Mouse (Mus musculus) hindbrain, embryonic 11.5 days (tissue): ENCODE measurements around the gene Pde10a. TPM values are rescaled to one million over a fixed set of nuclear protein-coding genes. Genes with fewer than 3 reads are reported as not detected.

Experiments
- ATAC-seq: fragments of 200-750 bp; cut with Nextera tagmentation; 2 replicates; pipeline ENCODE4 v1.8.0; 2017; ENCODE audit warnings: mild to moderate bottlenecking, moderate TSS enrichment, moderate library complexity; ENCODE audit not compliant: low FRiP score
- DNase-seq: peaks from one replicate; pipeline ENCODE4 v3.0.0-alpha.2; 2015; ENCODE audit warnings: low spot score
- H3K27ac ChIP-seq: fragments of 300-500 bp; sonication (generic); 2 replicates; pipeline ENCODE4 v1.5.1; 2014; ENCODE audit warnings: mild to moderate bottlenecking, low read depth, low read length
- H3K27me3 ChIP-seq: fragments of 300-500 bp; sonication (generic); 2 replicates; pipeline ENCODE4 v1.6.1; 2014; ENCODE audit warnings: mild to moderate bottlenecking, low read length, moderate library complexity, mixed read lengths; ENCODE audit not compliant: control insufficient read depth, insufficient read depth
- H3K36me3 ChIP-seq: fragments of 300-500 bp; sonication (generic); 2 replicates; pipeline ENCODE4 v1.6.1; 2014; ENCODE audit warnings: mild to moderate bottlenecking, low read length, moderate library complexity, mixed read lengths; ENCODE audit not compliant: control insufficient read depth, insufficient read depth
- H3K4me1 ChIP-seq: fragments of 300-500 bp; sonication (generic); replicated peaks from 2 replicates; pipeline ENCODE4 v1.6.1; 2014; ENCODE audit warnings: low read length, mixed read lengths; ENCODE audit not compliant: control insufficient read depth, insufficient read depth
- H3K4me2 ChIP-seq: fragments of 300-500 bp; sonication (generic); replicated peaks from 2 replicates; pipeline ENCODE4 v1.6.1; 2014; ENCODE audit warnings: mild to moderate bottlenecking, low read depth, low read length
- H3K4me3 ChIP-seq: fragments of 300-500 bp; sonication (generic); 2 replicates; pipeline ENCODE4 v1.5.1; 2014; ENCODE audit warnings: low read depth, low read length
- H3K9ac ChIP-seq: fragments of 300-500 bp; sonication (generic); 2 replicates; pipeline ENCODE4 v1.6.1; 2014; ENCODE audit warnings: low read depth, low read length
- H3K9me3 ChIP-seq: fragments of 300-500 bp; sonication (generic); 2 replicates; pipeline ENCODE4 v1.6.1; 2016; ENCODE audit warnings: low read length; ENCODE audit not compliant: control insufficient read depth
- WGBS: fragments of 180-500 bp; shearing (Covaris S2); extraction: QIAGEN DNeasy Blood & Tissue Kit; methylation state at CpG from one replicate; pipeline ENCODE4 v1.1.7; 2014; 5-methylcytosine and 5-hydroxymethylcytosine counted together
- polyA plus RNA-seq: library from polyadenylated mRNA; unstranded; fragments of >200 nt; fragmentation: Nextera tagmentation; extraction: Ambion mirVana; gene quantifications from 2 replicates; pipeline ENCODE4 v1.2.1, GENCODE M21; 2014

The Pde10a gene
- polyA plus RNA-seq, 1 experiment from 2014 or later = 7.6 TPM

- Histone ChIP-seq H3K4me2 (no peak overlapping the region), H3K9me3 (no peaks in the 10 kb centered on the region)
Measured at GRCm38 (mm10) chr17:8621105-8621504, 95.9 kb downstream of the Pde10a start.

DNA sequence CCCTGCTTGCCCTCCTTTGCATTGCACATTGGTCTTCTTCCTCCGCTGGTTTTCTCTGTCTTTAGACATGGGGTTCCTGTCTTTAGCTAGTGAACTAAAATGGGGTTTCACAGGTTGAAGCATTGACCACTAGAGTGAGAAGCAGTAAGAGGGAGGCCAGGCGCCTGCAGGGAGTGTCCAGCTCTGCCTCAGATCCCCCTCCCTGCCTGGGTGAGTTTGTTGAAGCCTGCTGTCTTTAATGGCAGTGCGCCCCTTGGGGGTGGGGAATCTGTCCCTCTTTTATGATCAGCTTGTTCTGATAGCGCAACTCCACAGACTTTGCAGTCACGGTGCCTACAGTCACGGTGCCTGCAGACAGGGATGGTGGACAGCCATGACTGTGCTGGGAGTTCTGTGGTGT lies 96.7 kb downstream of the Pde10a start:
- WGBS = 65% methylated on average over 6 of the region's 6 CpGs
- Histone ChIP-seq H3K27ac (no peak overlapping the region), H3K4me1 (no peaks in the 10 kb centered on the region), H3K27me3 (no peaks in the 10 kb centered on the region), H3K36me3 (no peaks in the 10 kb centered on the region), H3K9ac (no peak overlapping the region), H3K4me2 (no peak overlapping the region), H3K4me3 (no peak overlapping the region), H3K9me3 (no peaks in the 10 kb centered on the region)
- ATAC-seq (no peak), DNase-seq (no peak)

More at GRCm38 (mm10) chr17:8621105-8621504, 95.9 kb downstream of the Pde10a start:
- Histone ChIP-seq H3K27me3 (no peaks in the 10 kb centered on the region), H3K9ac (no peak overlapping the region), H3K36me3 (no peaks in the 10 kb centered on the region), H3K4me1 (no peaks in the 10 kb centered on the region), H3K27ac (no peak overlapping the region), H3K4me3 (no peak overlapping the region)
- WGBS = 86% methylated on average over 2 of the region's 2 CpGs
- no peak for ATAC-seq
- no peak for DNase-seq

GRCm38 (mm10) chr17:8626421-8626820 lies 101.2 kb downstream of the Pde10a start:
- no peak for DNase-seq
- no peak overlapping the region for H3K9ac ChIP-seq
- no peaks in the 10 kb centered on the region for H3K9me3 ChIP-seq
- no peaks in the 10 kb centered on the region for H3K27me3 ChIP-seq
- H3K4me3 ChIP-seq = no peak overlapping the region
- 68% methylated on average over 8 of the region's 8 CpGs for WGBS
- no peaks in the 10 kb centered on the region for H3K4me1 ChIP-seq
- no peak overlapping the region for H3K27ac ChIP-seq
- H3K36me3 ChIP-seq = no peaks in the 10 kb centered on the region
- H3K4me2 ChIP-seq = no peak overlapping the region
- no peak for ATAC-seq

DNA sequence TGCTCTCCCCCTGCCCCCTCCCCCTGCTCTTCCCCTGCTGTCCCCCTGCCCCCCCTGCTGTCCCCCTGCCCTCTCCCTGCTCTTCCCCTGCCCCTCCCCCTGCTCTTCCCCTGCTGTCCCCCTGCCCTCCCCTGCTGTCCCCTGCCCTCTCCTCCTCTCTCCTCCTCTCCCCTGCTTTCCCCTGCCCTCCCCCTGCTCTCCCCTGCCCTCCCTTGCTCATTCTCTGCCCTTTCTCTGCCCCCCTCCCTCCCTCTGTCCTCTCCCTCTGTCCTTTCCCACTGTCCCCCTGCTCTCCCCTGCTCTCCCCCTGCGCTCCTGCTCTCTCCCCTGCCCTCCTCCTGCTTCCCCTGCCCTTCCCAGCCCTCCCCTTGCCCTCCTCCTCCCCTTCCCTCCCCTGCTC lies 106.5 kb downstream of the Pde10a start:
- H3K27ac ChIP-seq = no peak overlapping the region
- H3K4me1 ChIP-seq = 0 out of 2 replicates have a peak, but pooled peaks cover 2% of the 10 kb centered on the region
- no peak overlapping the region for H3K4me3 ChIP-seq
- H3K36me3 ChIP-seq = no peaks in the 10 kb centered on the region
- no peaks in the 10 kb centered on the region for H3K27me3 ChIP-seq
- no peak overlapping the region for H3K4me2 ChIP-seq
- DNase-seq (no peak), ATAC-seq (no peak)
- WGBS = no CpG with 5 or more reads among the region's 1 CpGs
- no peaks in the 10 kb centered on the region for H3K9me3 ChIP-seq
- H3K9ac ChIP-seq = no peak overlapping the region

DNA sequence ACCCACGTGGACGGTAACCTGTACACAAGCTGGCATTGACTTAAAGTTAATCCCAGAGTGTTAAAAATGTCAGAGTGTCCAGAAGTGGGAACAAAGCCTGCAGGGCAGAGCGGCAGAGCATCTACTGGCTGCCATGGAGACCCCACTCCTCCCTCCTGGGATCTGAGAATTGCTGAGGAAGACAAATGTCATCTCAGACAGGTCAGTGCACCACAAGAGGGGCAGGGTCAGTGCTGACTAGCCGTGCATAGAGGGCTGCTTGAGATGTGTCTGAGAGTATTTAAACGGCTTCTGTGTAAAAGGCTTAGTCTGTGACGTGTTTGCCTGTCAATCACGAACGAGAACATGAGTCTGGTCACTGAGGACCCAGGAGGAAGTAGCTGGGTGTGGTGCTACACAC lies 108.4 kb downstream of the Pde10a start:
- no peaks in the 10 kb centered on the region for H3K27me3 ChIP-seq
- H3K4me3 ChIP-seq = no peak overlapping the region
- no peaks in the 10 kb centered on the region for H3K9me3 ChIP-seq
- 0 out of 2 replicates have a peak, but pooled peaks cover 2% of the 10 kb centered on the region for H3K4me1 ChIP-seq
- H3K9ac ChIP-seq = no peak overlapping the region
- no peaks in the 10 kb centered on the region for H3K36me3 ChIP-seq
- peak; percentile 53 for DNase-seq
- ATAC-seq = peak; percentile 68
- H3K4me2 ChIP-seq = no peak overlapping the region
- WGBS = 27% methylated on average over 8 of the region's 8 CpGs
- no peak overlapping the region for H3K27ac ChIP-seq

GRCm38 (mm10) chr17:8634476-8634875 lies 109.3 kb downstream of the Pde10a start:
- ATAC-seq (no peak), DNase-seq (no peak)
- no peak overlapping the region for H3K9ac ChIP-seq
- H3K27ac ChIP-seq = no peak overlapping the region
- no peaks in the 10 kb centered on the region for H3K36me3 ChIP-seq
- no peaks in the 10 kb centered on the region for H3K27me3 ChIP-seq
- WGBS = 94% methylated on average over 4 of the region's 4 CpGs
- no peak overlapping the region for H3K4me3 ChIP-seq
- H3K9me3 ChIP-seq = no peaks in the 10 kb centered on the region
- 0 out of 2 replicates have a peak, but pooled peaks cover 2% of the 10 kb centered on the region for H3K4me1 ChIP-seq
- H3K4me2 ChIP-seq = no peak overlapping the region

DNA sequence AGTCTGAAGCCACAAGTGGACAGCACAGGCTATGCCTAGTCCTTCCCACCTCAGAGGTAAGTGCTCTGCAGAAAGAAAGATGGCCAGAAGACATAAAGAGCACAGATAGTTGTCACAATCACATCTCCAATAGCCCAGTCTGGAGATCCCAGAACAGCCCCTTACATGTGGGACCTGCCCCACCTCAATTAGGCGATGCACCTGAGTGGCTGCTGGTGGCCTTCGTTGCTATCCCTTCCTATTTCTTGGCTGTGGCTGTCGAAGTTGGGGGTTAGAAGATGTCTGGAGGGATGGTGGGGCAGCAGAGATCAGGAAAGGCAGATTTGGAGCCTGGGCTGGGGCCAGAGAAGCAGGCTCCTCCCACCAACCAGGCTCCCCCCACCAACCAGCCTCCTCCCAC lies 111.1 kb downstream of the Pde10a start:
- Histone ChIP-seq H3K27me3 (no peaks in the 10 kb centered on the region), H3K36me3 (no peaks in the 10 kb centered on the region), H3K9me3 (no peaks in the 10 kb centered on the region), H3K4me2 (no peak overlapping the region), H3K4me3 (no peak overlapping the region), H3K27ac (no peak overlapping the region), H3K4me1 (0 out of 2 replicates have a peak, but pooled peaks cover 2% of the 10 kb centered on the region), H3K9ac (no peak overlapping the region)
- DNase-seq = no peak
- no peak for ATAC-seq
- WGBS = 69% methylated on average over 3 of the region's 3 CpGs

DNA sequence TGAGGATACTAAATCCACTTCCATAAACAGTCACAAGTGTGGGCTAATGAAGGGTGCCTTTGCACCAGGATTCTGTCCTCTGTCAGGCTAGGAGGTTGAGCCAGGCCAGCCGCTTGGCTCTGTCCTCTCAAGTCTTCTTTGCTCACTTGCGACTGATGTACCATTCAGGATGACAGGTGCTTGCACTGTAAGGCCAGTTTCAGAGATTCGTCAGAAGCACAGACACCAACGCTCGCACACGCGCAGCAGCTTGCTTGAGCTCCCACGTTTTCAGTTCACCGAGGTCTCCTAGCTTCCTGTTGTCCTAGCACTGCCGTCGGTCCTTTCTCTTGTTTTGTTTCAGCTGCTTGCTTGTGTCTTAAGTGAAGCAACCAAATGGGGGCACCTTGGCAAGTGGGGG lies 111.5 kb downstream of the Pde10a start:
- Histone ChIP-seq H3K27ac (no peak overlapping the region), H3K36me3 (no peaks in the 10 kb centered on the region), H3K9ac (no peak overlapping the region), H3K4me1 (0 out of 2 replicates have a peak, but pooled peaks cover 2% of the 10 kb centered on the region), H3K4me2 (no peak overlapping the region), H3K9me3 (no peaks in the 10 kb centered on the region), H3K4me3 (no peak overlapping the region), H3K27me3 (no peaks in the 10 kb centered on the region)
- 76% methylated on average over 11 of the region's 11 CpGs for WGBS
- DNase-seq (no peak), ATAC-seq (no peak)

DNA sequence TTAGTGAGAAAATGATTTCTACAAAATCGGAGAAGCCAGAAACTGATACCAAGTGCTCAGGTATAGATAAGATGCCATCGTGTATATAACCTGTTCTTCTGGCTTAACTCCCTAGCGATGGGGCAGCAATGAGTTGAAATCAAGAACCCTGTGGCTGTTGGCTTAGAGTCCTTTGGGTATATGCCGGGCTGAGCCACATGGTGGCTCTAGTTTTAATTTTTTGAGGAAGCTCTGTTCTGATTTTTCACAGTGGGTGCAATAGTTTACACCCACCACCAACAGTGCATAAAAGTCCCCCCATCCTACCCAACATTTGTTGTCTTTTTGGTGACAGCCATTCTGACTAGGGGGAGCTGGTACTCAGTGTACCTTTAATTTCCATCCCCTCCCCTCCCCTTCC lies 112.0 kb downstream of the Pde10a start:
- Histone ChIP-seq H3K27ac (no peak overlapping the region), H3K9me3 (no peaks in the 10 kb centered on the region), H3K4me1 (0 out of 2 replicates have a peak, but pooled peaks cover 2% of the 10 kb centered on the region), H3K9ac (no peak overlapping the region), H3K27me3 (no peaks in the 10 kb centered on the region), H3K36me3 (no peaks in the 10 kb centered on the region), H3K4me3 (no peak overlapping the region), H3K4me2 (no peak overlapping the region)
- no peak for DNase-seq
- WGBS = 75% methylated on average over 4 of the region's 4 CpGs
- ATAC-seq = no peak
